Mouse (Mus musculus) lung, postnatal 0 days (tissue): ENCODE data around the gene Txndc11. TPM values are rescaled to one million over a fixed set of nuclear protein-coding genes. Genes with fewer than 3 reads are reported as not detected.
A peak's percentile ranks its signal among the peaks of the same experiment; 100 is the strongest.

Source experiments
- ATAC-seq: fragments of 200-750 bp; cut with Nextera tagmentation; 2 replicates; pipeline ENCODE4 v1.8.0; 2017; ENCODE audit warnings: moderate library complexity
- DNase-seq: peaks from one replicate; pipeline ENCODE4 v3.0.0-alpha.2; 2016; ENCODE audit warnings: low spot score
- H3K27ac ChIP-seq: fragments of 300-500 bp; sonication (generic); 2 replicates; pipeline ENCODE4 v1.5.1; 2014; ENCODE audit warnings: antibody characterized with exemption, mild to moderate bottlenecking, low read length, mixed read lengths
- H3K27me3 ChIP-seq: fragments of 300-500 bp; sonication (generic); replicated peaks from 2 replicates; pipeline ENCODE4 v1.6.1; 2014; ENCODE audit warnings: low read length, mixed read lengths; ENCODE audit not compliant: insufficient read depth
- H3K36me3 ChIP-seq: fragments of 300-500 bp; sonication (generic); 2 replicates; pipeline ENCODE4 v1.6.1; 2014; ENCODE audit warnings: low read length, mixed read lengths; ENCODE audit not compliant: insufficient read depth
- H3K4me1 ChIP-seq: fragments of 300-500 bp; sonication (generic); 2 replicates; pipeline ENCODE4 v1.6.1; 2014; ENCODE audit warnings: antibody characterized with exemption, low read depth, low read length, mixed read lengths; ENCODE audit not compliant: insufficient read depth
- H3K4me2 ChIP-seq: fragments of 300-500 bp; sonication (generic); replicated peaks from 2 replicates; pipeline ENCODE4 v1.6.1; 2014; ENCODE audit warnings: low read depth, mild to moderate bottlenecking, low read length, moderate library complexity, mixed read lengths
- H3K4me3 ChIP-seq: fragments of 300-500 bp; sonication (generic); 2 replicates; pipeline ENCODE4 v1.5.1; 2014; ENCODE audit warnings: low read depth, low read length
- H3K9ac ChIP-seq: fragments of 300-500 bp; sonication (generic); replicated peaks from 2 replicates; pipeline ENCODE4 v1.6.1; 2014; ENCODE audit warnings: low read depth, mild to moderate bottlenecking
- H3K9me3 ChIP-seq: fragments of 300-500 bp; sonication (generic); 2 replicates; pipeline ENCODE4 v1.6.1; 2016; ENCODE audit warnings: low read length, mixed read lengths
- CTCF ChIP-seq: IDR thresholded peaks from 2 replicates; pipeline ENCODE4 v1.5.1; 2016; ENCODE audit warnings: antibody characterized with exemption, mild to moderate bottlenecking
- EP300 ChIP-seq: IDR thresholded peaks from 2 replicates; pipeline ENCODE4 v1.6.1; 2016; ENCODE audit warnings: antibody characterized with exemption, mild to moderate bottlenecking, control low read depth
- WGBS: fragments of 180-500 bp; shearing (Covaris S2); extraction: QIAGEN DNeasy Blood & Tissue Kit; methylation state at CpG from one replicate; pipeline ENCODE4 v1.1.7; 2014; 5-methylcytosine and 5-hydroxymethylcytosine counted together
- polyA plus RNA-seq: library from polyadenylated mRNA; unstranded; fragments of >200 nt; fragmentation: Nextera tagmentation; extraction: Ambion mirVana; gene quantifications from 2 replicates; pipeline ENCODE4 v1.2.1, GENCODE M21; 2015

Gene Txndc11
- polyA plus RNA-seq, 1 experiment from 2014 or later = 27.5 TPM

GRCm38 (mm10) chr16:11050226-11050625, 84.2 kb downstream of the Txndc11 start:
- DNase-seq = no peak
- H3K4me1 ChIP-seq = no peaks in the 10 kb centered on the region
- no peaks in the 10 kb centered on the region for H3K27me3 ChIP-seq
- no peaks in the 10 kb centered on the region for H3K9me3 ChIP-seq
- H3K9ac ChIP-seq = no peak overlapping the region
- ATAC-seq = no peak
- H3K27ac ChIP-seq = no peak overlapping the region
- H3K4me3 ChIP-seq = no peak overlapping the region
- no peak overlapping the region for H3K4me2 ChIP-seq
- no peak for TF ChIP-seq EP300
- TF ChIP-seq CTCF = no peak
- no peaks in the 10 kb centered on the region for H3K36me3 ChIP-seq
- 91% methylated on average over 2 of the region's 2 CpGs for WGBS

DNA sequence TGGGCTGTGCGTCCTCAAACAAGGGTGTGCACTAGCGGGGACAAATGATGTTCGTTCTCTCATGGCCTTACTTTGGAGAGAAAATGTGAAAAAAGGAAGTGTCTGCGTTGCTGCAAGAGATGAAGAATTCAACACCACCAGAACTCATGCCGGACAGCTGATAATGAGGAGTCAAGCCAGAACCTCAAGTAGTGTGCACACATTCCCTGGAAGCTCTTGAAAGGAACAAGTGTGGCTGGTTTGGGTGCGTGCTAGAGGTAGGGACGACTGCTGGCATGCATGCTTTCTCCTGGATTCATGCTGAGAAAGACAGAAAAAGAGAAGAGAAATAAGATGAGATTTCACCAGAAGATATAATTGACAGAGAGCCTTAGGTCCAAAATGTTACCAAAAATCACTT, 87.3 kb downstream of the Txndc11 start:
- Histone ChIP-seq H3K27me3 (no peaks in the 10 kb centered on the region), H3K36me3 (no peaks in the 10 kb centered on the region), H3K4me1 (no peaks in the 10 kb centered on the region), H3K4me2 (no peak overlapping the region; the same call in 1 of the 2 replicates), H3K9me3 (no peaks in the 10 kb centered on the region), H3K9ac (no peak overlapping the region), H3K4me3 (no peak overlapping the region), H3K27ac (peak overlapping the region; percentile 68)
- ATAC-seq = peak; percentile 94
- DNase-seq = peak; percentile 76
- TF ChIP-seq EP300 (0 out of 2 replicates have a peak, but pooled peaks have one; percentile 42), CTCF (no peak)
- WGBS = 47% methylated on average over 7 of the region's 7 CpGs

DNA sequence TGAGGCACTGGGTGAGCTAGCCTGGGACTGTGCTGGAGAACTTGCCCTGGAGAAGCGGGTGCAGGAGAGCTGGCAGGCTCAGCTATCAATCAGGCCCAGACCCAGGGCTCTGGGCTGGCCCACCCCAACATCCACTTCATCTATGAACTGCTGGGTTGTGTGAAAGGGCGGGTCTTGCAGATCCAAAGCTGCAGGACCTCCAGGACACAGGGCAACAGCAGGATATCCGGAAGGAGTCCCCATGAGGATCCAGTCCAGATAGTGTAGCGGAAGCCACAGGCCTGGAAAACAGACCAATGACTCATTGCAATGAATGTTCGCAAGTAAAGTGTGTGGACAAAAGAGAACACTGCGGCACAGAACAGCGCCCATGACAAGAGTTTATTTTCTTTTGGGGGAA, 88.0 kb downstream of the Txndc11 start:
- Histone ChIP-seq H3K27ac (peak overlapping the region; percentile 68), H3K9me3 (no peaks in the 10 kb centered on the region), H3K4me3 (no peak overlapping the region), H3K27me3 (no peaks in the 10 kb centered on the region), H3K4me2 (no peak overlapping the region), H3K4me1 (no peaks in the 10 kb centered on the region), H3K9ac (no peak overlapping the region), H3K36me3 (no peaks in the 10 kb centered on the region)
- WGBS = 42% methylated on average over 7 of the region's 7 CpGs
- TF ChIP-seq EP300 = peak; percentile 51; the same call in 1 of the 2 replicates
- no peak for TF ChIP-seq CTCF
- ATAC-seq (peak; percentile 88), DNase-seq (peak; percentile 63)

DNA sequence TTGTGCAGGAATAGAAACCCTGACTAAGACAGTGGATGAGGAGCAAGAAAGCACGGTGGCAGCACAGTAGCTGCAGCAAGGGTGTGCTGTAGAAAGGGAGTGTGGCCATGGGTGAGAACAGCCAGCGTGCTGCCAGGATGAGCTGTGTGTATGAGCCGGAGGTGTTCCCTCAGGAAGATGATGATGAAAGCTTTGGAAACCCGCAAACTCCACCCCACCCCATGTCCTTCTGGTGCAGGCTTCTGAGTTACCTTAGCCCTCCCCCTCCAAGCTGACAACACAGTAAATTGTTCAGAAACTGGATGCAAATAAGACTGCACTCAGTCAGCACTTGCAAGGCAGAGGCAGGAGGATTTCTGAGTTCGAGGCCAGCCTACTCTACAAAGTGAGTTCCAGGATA, 91.2 kb downstream of the Txndc11 start:
- no peak for DNase-seq
- Histone ChIP-seq H3K4me1 (no peaks in the 10 kb centered on the region), H3K4me3 (no peak overlapping the region), H3K9ac (no peak overlapping the region), H3K27ac (no peak overlapping the region), H3K4me2 (no peak overlapping the region), H3K27me3 (no peaks in the 10 kb centered on the region), H3K36me3 (no peaks in the 10 kb centered on the region), H3K9me3 (no peaks in the 10 kb centered on the region)
- TF ChIP-seq EP300 (no peak), CTCF (no peak)
- WGBS = 80% methylated on average over 5 of the region's 5 CpGs
- no peak for ATAC-seq

DNA sequence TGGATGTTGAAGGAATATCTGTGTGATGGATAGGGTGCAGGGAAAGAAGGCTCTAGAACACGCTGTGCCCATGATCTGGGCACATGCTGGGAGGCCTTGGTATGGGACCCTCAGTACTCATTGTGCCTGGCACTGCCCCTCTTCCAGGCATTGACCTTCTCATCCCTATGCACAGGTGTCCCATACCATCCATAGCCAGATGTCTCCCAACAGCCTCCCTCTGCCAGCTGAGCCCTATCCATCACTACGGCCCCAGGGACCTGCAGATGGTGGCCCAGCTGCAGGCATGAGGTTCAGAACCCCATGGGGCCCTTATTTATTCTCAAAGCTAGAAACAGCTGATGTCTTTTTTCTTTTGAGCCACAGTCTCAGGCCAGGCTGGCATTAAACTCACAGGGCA, 93.8 kb downstream of the Txndc11 start:
- no peak for ATAC-seq
- no peaks in the 10 kb centered on the region for H3K4me1 ChIP-seq
- TF ChIP-seq CTCF (no peak), EP300 (no peak)
- H3K4me3 ChIP-seq = no peak overlapping the region
- 72% methylated on average over 2 of the region's 2 CpGs for WGBS
- H3K27ac ChIP-seq = no peak overlapping the region
- DNase-seq = no peak
- H3K9ac ChIP-seq = no peak overlapping the region
- no peaks in the 10 kb centered on the region for H3K27me3 ChIP-seq
- no peaks in the 10 kb centered on the region for H3K9me3 ChIP-seq
- no peaks in the 10 kb centered on the region for H3K36me3 ChIP-seq
- no peak overlapping the region for H3K4me2 ChIP-seq

GRCm38 (mm10) chr16:11035790-11036431, 98.5 kb downstream of the Txndc11 start:
- H3K4me2 ChIP-seq = no peak overlapping the region
- TF ChIP-seq EP300 (no peak), CTCF (peak; percentile 96)

More at GRCm38 (mm10) chr16:11035790-11036431, 98.5 kb downstream of the Txndc11 start:
- WGBS = 27% methylated on average over 15 of the region's 15 CpGs
- ATAC-seq (peak; percentile 82), DNase-seq (peak; percentile 86)
- Histone ChIP-seq H3K36me3 (no peaks in the 10 kb centered on the region), H3K9me3 (no peaks in the 10 kb centered on the region), H3K4me1 (no peaks in the 10 kb centered on the region), H3K27ac (no peak overlapping the region), H3K4me3 (no peak overlapping the region), H3K9ac (no peak overlapping the region), H3K27me3 (no peaks in the 10 kb centered on the region)
